Mouse (Mus musculus): ENCODE data around the gene Gm136.

The Gm136 gene

DNA sequence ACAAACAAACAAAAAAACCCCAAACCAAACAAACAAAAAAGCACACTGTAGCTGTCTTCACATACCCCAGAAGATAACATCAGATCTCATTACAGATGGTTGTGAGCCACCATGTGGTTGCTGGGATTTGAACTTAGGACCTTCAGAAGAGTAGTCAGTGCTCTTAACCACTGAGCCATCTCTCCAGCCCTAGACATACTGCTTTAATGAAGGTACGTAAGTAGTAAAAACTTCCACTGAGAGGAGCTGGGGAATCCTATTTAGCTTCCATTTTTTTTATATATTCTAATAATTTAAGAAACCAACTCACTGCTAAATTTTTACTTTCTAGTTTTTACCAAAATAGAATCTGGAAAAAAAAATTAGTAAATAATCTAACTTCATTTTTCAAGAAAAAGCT is 41.0 kb downstream of the Gm136 start:
- DNase-seq (ENCODE audit: low spot score in 2 of 2): no peak

GRCm38 (mm10) chr4:34708127-34708526 is 47.9 kb downstream of the Gm136 start:
- no peak for DNase-seq (ENCODE audit: low spot score in 2 of 2)

DNA sequence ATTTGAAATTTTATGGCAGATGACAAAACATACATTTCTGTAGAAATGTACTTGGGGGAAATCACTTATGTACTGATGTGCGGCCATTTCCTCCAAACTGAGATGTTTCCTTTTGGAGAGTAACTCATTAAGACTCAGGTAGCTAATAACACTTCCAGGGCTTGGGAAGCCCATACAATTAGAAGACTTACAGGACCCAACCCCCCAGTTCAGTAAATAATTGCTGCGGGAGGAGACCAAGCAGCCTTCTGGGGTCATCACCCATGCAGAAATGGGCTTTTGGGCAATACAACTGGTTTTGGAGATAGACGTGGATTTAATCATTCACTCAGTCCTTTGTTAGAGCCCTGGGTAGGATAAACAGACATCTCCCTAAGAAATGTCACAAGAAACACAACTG is 48.8 kb downstream of the Gm136 start:
- DNase-seq (ENCODE audit: low spot score in 2 of 2): no peak

DNA sequence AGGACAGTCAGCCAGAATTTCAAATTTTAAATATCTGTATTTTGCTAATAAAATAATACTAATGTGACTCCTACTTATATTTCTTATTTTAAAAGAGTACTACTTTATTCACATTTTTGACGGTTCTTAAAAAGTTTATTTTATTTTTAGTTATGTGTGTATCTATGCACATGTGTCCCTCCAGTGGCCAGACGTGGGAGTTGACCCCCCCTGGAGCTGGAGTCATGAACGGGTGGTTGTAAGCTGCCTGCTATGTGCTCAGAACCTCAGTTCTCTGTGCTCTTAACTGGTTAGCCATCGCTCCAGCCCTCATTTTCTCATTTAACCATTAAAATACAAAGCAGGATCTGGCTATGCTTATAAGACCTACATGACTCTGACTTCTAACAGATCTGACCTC is 53.0 kb downstream of the Gm136 start:
- DNase-seq (ENCODE audit: low spot score in 2 of 2): no peak

DNA sequence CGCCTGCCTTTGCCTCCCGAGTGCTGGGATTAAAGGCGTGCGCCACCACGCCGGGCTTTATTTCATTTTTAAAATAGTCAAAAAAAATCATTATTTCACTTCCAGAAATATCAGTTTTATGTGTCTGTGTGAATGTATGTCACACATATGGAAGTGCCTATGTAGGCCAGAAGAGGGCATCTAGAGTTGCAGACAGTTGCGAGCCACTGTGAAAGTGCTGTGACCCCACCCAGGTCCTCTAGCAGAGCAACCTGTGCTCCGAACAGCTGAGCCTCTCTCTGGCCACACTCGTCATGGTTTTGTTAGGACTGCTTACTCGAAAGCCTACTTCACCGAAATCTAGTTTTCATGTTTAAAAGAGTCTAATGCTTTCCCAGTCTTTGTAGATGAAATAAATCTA is 53.8 kb downstream of the Gm136 start:
- no peak for DNase-seq (ENCODE audit: low spot score in 2 of 2)

- no peak for DNase-seq (ENCODE audit: low spot score in 2 of 2)
Measured at GRCm38 (mm10) chr4:34701528-34701927, 54.5 kb downstream of the Gm136 start.

Measured in frontal cortex, postnatal 25 days (tissue).